26 mouse cellular contexts compared by ENCODE assay signal in the genomic region with DNA sequence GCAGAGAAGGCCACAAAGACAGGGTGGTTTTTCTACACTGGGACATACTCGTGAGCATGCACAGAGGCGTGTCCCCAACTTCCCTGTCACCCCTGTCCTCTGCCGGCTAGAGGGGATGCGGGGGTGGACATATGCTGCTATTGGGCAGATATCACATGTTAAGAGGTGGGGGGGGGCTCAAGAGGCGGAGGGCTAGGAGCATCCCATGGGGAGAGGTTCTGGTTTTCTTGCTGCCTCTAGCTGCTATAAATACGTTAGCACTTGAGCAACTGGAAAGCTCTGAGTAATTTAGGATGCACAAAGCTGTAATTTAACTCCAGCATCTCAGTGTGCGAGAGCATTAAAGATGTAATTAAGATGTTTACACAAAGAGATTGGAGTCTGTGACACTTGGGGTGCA. TPM values are rescaled to one million over a fixed set of nuclear protein-coding genes. Genes with fewer than 3 reads are reported as not detected.
DNase-seq lines count a peak whose midpoint lies in the region; ATAC-seq lines count a peak whose summit lies in the region.
"Had no signal": no experiment of that assay in that cellular context is flagged by ENCODE, and none has a peak within 500 bp of the region (broad histone marks: within the 10 kb centered on the region; RNA-seq: fewer than 3 reads in every experiment).

No protein-coding gene starts in this region.

- peak; percentile 7 for DNase-seq in embryonic facial prominence, embryonic 14.5 days (ENCODE audit: low spot score)
- no peak for DNase-seq in embryonic facial prominence, embryonic 10.5 days (ENCODE audit: low spot score)
- DNase-seq in neural tube, embryonic 10.5 days (ENCODE audit: extremely low spot score, low spot score) = no peak
- peak; percentile 33 for DNase-seq in telencephalon, adult 2 months (ENCODE audit: low read depth, low spot score)
- DNase-seq in layer of hippocampus, postnatal 14 days (ENCODE audit: low spot score in 2 of 2) = no peak
- DNase-seq: adrenal gland, adult 8-10 months; adrenal gland, postnatal 25 days; cerebellum, adult 18-20 months; cerebellum, postnatal 10 days; gastrocnemius, postnatal 10 days; gastrocnemius, postnatal 36 days; heart, adult 2 months; heart, postnatal 14 days; heart, postnatal 4 days had no signal

- H3K4me2 ChIP-seq in embryonic facial prominence, embryonic 14.5 days (ENCODE audit: low read depth, low read length) = no peak overlapping the region
- no peak overlapping the region for H3K4me2 ChIP-seq in neural tube, embryonic 15.5 days
- H3K4me2 ChIP-seq: embryonic facial prominence, embryonic 13.5 days; forebrain, embryonic 13.5 days; heart, embryonic 13.5 days; hindbrain, embryonic 15.5 days; intestine, embryonic 15.5 days had no signal

- no peak overlapping the region for H3K9ac ChIP-seq in embryonic facial prominence, embryonic 14.5 days (ENCODE audit: low read depth, low read length)
- H3K9ac ChIP-seq in neural tube, embryonic 15.5 days (replicated peaks) = no peak overlapping the region
- H3K9ac ChIP-seq: embryonic facial prominence, embryonic 13.5 days; forebrain, embryonic 13.5 days; heart, embryonic 13.5 days; hindbrain, embryonic 15.5 days; intestine, embryonic 15.5 days had no signal

- H3K4me1 ChIP-seq in embryonic facial prominence, embryonic 14.5 days (ENCODE audit: control insufficient read depth, insufficient read depth, low read length) = no peaks in the 10 kb centered on the region
- H3K4me1 ChIP-seq in embryonic facial prominence, embryonic 10.5 days = peaks cover 13% of the 10 kb centered on the region
- H3K4me1 ChIP-seq in neural tube, embryonic 15.5 days = 0 out of 2 replicates have a peak, but pooled peaks cover 8% of the 10 kb centered on the region
- H3K4me1 ChIP-seq: forebrain, embryonic 13.5 days; heart, embryonic 10.5 days; heart, embryonic 13.5 days; hindbrain, embryonic 15.5 days; intestine, embryonic 15.5 days had no signal

- H3K9me3 ChIP-seq in embryonic facial prominence, embryonic 14.5 days (ENCODE audit: control insufficient read depth, low read length) = no peaks in the 10 kb centered on the region
- H3K9me3 ChIP-seq in embryonic facial prominence, embryonic 10.5 days = no peaks in the 10 kb centered on the region
- H3K9me3 ChIP-seq in neural tube, embryonic 15.5 days (replicated peaks) = no peaks in the 10 kb centered on the region
- H3K9me3 ChIP-seq: embryonic facial prominence, embryonic 13.5 days; forebrain, embryonic 10.5 days; forebrain, embryonic 13.5 days; heart, embryonic 10.5 days; heart, embryonic 13.5 days; hindbrain, embryonic 15.5 days; intestine, embryonic 15.5 days had no signal

- ATAC-seq in embryonic facial prominence, embryonic 14.5 days (ENCODE audit: low read depth) = no peak
- ATAC-seq in neural tube, embryonic 15.5 days (ENCODE audit: low FRiP score) = no peak
- ATAC-seq: CD4-positive, CD25-positive, alpha-beta regulatory T cell, adult 4 months; forebrain, embryonic 13.5 days; forebrain, embryonic 16.5 days; intestine, embryonic 15.5 days had no signal

- no peaks in the 10 kb centered on the region for H3K36me3 ChIP-seq in embryonic facial prominence, embryonic 14.5 days (ENCODE audit: control insufficient read depth, insufficient read depth, low read length)
- H3K36me3 ChIP-seq in embryonic facial prominence, embryonic 10.5 days (replicated peaks) = no peaks in the 10 kb centered on the region
- peaks cover 6% of the 10 kb centered on the region; the same call in 1 of the 2 replicates for H3K36me3 ChIP-seq in neural tube, embryonic 15.5 days
- H3K36me3 ChIP-seq: embryonic facial prominence, embryonic 13.5 days; forebrain, embryonic 10.5 days; heart, embryonic 10.5 days; heart, embryonic 13.5 days; hindbrain, embryonic 15.5 days; intestine, embryonic 15.5 days had no signal

- H3K27ac ChIP-seq in embryonic facial prominence, embryonic 14.5 days (replicated peaks; ENCODE audit: low read depth, low read length) = no peak overlapping the region
- no peak overlapping the region for H3K27ac ChIP-seq in embryonic facial prominence, embryonic 10.5 days (replicated peaks)
- peak overlapping the region; percentile 45 for H3K27ac ChIP-seq in neural tube, embryonic 15.5 days (replicated peaks)
- H3K27ac ChIP-seq: forebrain, embryonic 10.5 days; forebrain, embryonic 13.5 days; heart, adult 2 months; heart, embryonic 10.5 days; heart, embryonic 13.5 days; hindbrain, embryonic 15.5 days; intestine, embryonic 15.5 days had no signal

- no peak overlapping the region for H3K4me3 ChIP-seq in embryonic facial prominence, embryonic 14.5 days (ENCODE audit: low read depth, low read length)
- no peak overlapping the region for H3K4me3 ChIP-seq in embryonic facial prominence, embryonic 10.5 days
- H3K4me3 ChIP-seq in neural tube, embryonic 15.5 days (replicated peaks) = no peak overlapping the region
- H3K4me3 ChIP-seq: embryonic facial prominence, embryonic 13.5 days; forebrain, embryonic 10.5 days; forebrain, embryonic 13.5 days; heart, adult 2 months; heart, embryonic 10.5 days; heart, embryonic 13.5 days; hindbrain, embryonic 15.5 days; intestine, embryonic 15.5 days had no signal

- no peaks in the 10 kb centered on the region for H3K27me3 ChIP-seq in embryonic facial prominence, embryonic 14.5 days (replicated peaks; ENCODE audit: control insufficient read depth, insufficient read depth, low read length)
- peaks cover 12% of the 10 kb centered on the region for H3K27me3 ChIP-seq in embryonic facial prominence, embryonic 10.5 days (replicated peaks; ENCODE audit: low read depth, poor library complexity, severe bottlenecking)
- H3K27me3 ChIP-seq in neural tube, embryonic 15.5 days (replicated peaks) = no peaks in the 10 kb centered on the region; the same call in 1 of the 2 replicates
- H3K27me3 ChIP-seq: forebrain, embryonic 13.5 days had no signal

- 61% methylated on average over 7 of the region's 7 CpGs for WGBS in embryonic facial prominence, embryonic 14.5 days
- 61% methylated on average over 7 of the region's 7 CpGs for WGBS in embryonic facial prominence, embryonic 10.5 days
- 48% methylated on average over 7 of the region's 7 CpGs for WGBS in neural tube, embryonic 15.5 days

RNA-seq across cellular contexts. Expression of a gene that starts 8.9 kb away (rescaled TPM):
- 0.96 and 1.2 TPM in 2 replicates for polyA plus RNA-seq in embryonic facial prominence, embryonic 14.5 days (2014; fragmentation: Nextera tagmentation; extraction: Ambion mirVana)
- 0.83 and 0.95 TPM in 2 replicates for polyA plus RNA-seq in embryonic facial prominence, embryonic 10.5 days (2016; fragmentation: Nextera tagmentation; extraction: Ambion mirVana)
- 7.8 and 9.1 TPM in 2 replicates for polyA plus RNA-seq in neural tube, embryonic 15.5 days (2015; fragmentation: Nextera tagmentation; extraction: Ambion mirVana)
- 1 to 10 TPM; 2.6 to 2.9 TPM for total RNA-seq in layer of hippocampus, postnatal 14 days (2021)
- total RNA-seq: granulocyte monocyte progenitor cell, adult 5-6 weeks had no signal

RNA-seq across cellular contexts. Expression of a gene that starts 11.2 kb away (rescaled TPM):
- polyA plus RNA-seq in embryonic facial prominence, embryonic 14.5 days (2014; fragmentation: Nextera tagmentation; extraction: Ambion mirVana) = 9.8 and 10.8 TPM in 2 replicates
- polyA plus RNA-seq in embryonic facial prominence, embryonic 10.5 days (2016; fragmentation: Nextera tagmentation; extraction: Ambion mirVana) = 10.7 and 11.6 TPM in 2 replicates
- 16.3 and 18.2 TPM in 2 replicates for polyA plus RNA-seq in neural tube, embryonic 15.5 days (2015; fragmentation: Nextera tagmentation; extraction: Ambion mirVana)
- 10 to 100 TPM; 16.1 to 18.5 TPM for total RNA-seq in layer of hippocampus, postnatal 14 days (2021)

RNA-seq across cellular contexts. Expression of a gene that starts 50.1 kb away (rescaled TPM):
- 0.88 and 0.93 TPM in 2 replicates for polyA plus RNA-seq in embryonic facial prominence, embryonic 14.5 days (2014; fragmentation: Nextera tagmentation; extraction: Ambion mirVana)
- 0.45 and 0.50 TPM in 2 replicates for polyA plus RNA-seq in embryonic facial prominence, embryonic 10.5 days (2016; fragmentation: Nextera tagmentation; extraction: Ambion mirVana)
- 7.6 and 9.8 TPM in 2 replicates for polyA plus RNA-seq in neural tube, embryonic 15.5 days (2015; fragmentation: Nextera tagmentation; extraction: Ambion mirVana)
- total RNA-seq in layer of hippocampus, postnatal 14 days (2021) = 10 to 100 TPM; 19.5 to 24.2 TPM
- total RNA-seq: MEL had no signal

RNA-seq across cellular contexts. Expression of a gene that starts 53.5 kb away (rescaled TPM):
- polyA plus RNA-seq in embryonic facial prominence, embryonic 14.5 days (2014; fragmentation: Nextera tagmentation; extraction: Ambion mirVana) = 5.8 and 6.6 TPM in 2 replicates
- 6.7 and 7.2 TPM in 2 replicates for polyA plus RNA-seq in embryonic facial prominence, embryonic 10.5 days (2016; fragmentation: Nextera tagmentation; extraction: Ambion mirVana)
- 12.6 and 15.5 TPM in 2 replicates for polyA plus RNA-seq in neural tube, embryonic 15.5 days (2015; fragmentation: Nextera tagmentation; extraction: Ambion mirVana)
- 1 to 10 TPM; 3.3 to 3.4 TPM for total RNA-seq in layer of hippocampus, postnatal 14 days (2021)

RNA-seq across cellular contexts. Expression of a gene that starts 59.6 kb away (rescaled TPM):
- polyA plus RNA-seq in embryonic facial prominence, embryonic 14.5 days (2014; fragmentation: Nextera tagmentation; extraction: Ambion mirVana) = 10.1 and 12.2 TPM in 2 replicates
- 4.9 and 5.1 TPM in 2 replicates for polyA plus RNA-seq in embryonic facial prominence, embryonic 10.5 days (2016; fragmentation: Nextera tagmentation; extraction: Ambion mirVana)
- polyA plus RNA-seq in neural tube, embryonic 15.5 days (2015; fragmentation: Nextera tagmentation; extraction: Ambion mirVana) = 2.2 and 9.4 TPM in 2 replicates
- total RNA-seq in layer of hippocampus, postnatal 14 days (2021) = 1 to 10 TPM; 2.0 to 3.1 TPM

Comparison
In these comparisons a context has a peak if more than half of its experiments do, and no peak if none do; other contexts are left out.
1. DNase-seq: peak in embryonic facial prominence, embryonic 14.5 days (single experiment) and telencephalon, adult 2 months (single experiment); none in embryonic facial prominence, embryonic 10.5 days (single experiment), neural tube, embryonic 10.5 days (single experiment) and layer of hippocampus, postnatal 14 days (0 of 2).